Mouse (Mus musculus) cortical plate, adult 2 months (tissue): ENCODE measurements around the gene Ewsr1.

Experiments used
- CTCF ChIP-seq: fragments of 200-500 bp; IDR thresholded peaks from 2 replicates; pipeline ENCODE4 v1.5.1; 2011; ENCODE audit warnings: mild to moderate bottlenecking, control low read depth, low read length; ENCODE audit not compliant: insufficient read depth; ENCODE audit errors: extremely low read depth
- POLR2A ChIP-seq: fragments of 200-500 bp; IDR thresholded peaks from 2 replicates; pipeline ENCODE4 v1.6.1; 2011; ENCODE audit warnings: mild to moderate bottlenecking, low read length, control low read depth; ENCODE audit not compliant: insufficient read depth; ENCODE audit errors: extremely low read depth

DNA sequence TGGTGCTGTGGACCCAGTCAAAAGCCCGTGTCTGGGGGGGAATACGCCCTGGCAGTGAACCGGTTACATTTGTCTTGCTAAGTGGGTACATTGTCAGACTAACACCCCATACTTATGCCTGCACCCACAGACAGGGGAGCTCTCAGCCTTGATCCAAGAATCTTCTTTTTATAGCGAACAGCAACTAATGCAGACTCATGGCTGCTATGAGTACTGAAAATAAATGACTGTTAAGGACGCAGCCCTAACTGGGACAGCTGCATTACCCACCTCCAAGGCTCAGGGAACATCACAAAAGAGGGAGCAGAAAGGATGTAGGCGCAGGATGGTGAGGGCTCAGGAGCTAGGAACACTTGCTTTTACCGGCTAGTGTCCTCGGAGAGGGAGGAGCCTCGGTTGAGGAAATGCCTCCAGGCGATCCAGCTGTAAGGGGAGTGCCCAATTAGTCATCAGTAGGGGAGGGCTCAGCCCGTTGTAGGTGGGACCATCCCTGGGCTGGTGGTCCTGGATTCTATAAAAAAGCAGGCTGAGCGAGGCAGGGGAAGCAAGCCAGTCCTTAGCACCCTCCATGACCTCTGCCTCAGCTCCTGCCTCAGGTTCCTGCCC lies 52.6 kb downstream of the Ewsr1 start:
- TF ChIP-seq POLR2A, result peak; percentile 57
- no peak for TF ChIP-seq CTCF
